Mouse (Mus musculus) C2C12 (cell line): Measurements from ENCODE around the gene Csf1. TPM values are rescaled to one million over a fixed set of nuclear protein-coding genes. Genes with fewer than 3 reads are reported as not detected.

Experiments
- H3K27me3 ChIP-seq: one replicate; pipeline ENCODE4 v1.6.1; 2011; ENCODE audit not compliant: control insufficient read depth, insufficient read depth, insufficient read length
- H3K36me3 ChIP-seq: one replicate; pipeline ENCODE4 v1.6.1; 2011; ENCODE audit not compliant: control insufficient read depth, insufficient read depth
- H3K4me3 ChIP-seq: one replicate; pipeline ENCODE4 v1.5.1; 2011; ENCODE audit warnings: mild to moderate bottlenecking, control low read depth; ENCODE audit not compliant: poor library complexity, insufficient read depth, severe bottlenecking
- H3K79me2 ChIP-seq: one replicate; pipeline ENCODE4 v1.6.1; 2011; ENCODE audit not compliant: control insufficient read depth, insufficient read depth
- H3K79me3 ChIP-seq: one replicate; pipeline ENCODE4 v1.6.1; 2011; ENCODE audit warnings: low read depth, control low read depth
- H3ac ChIP-seq: one replicate; pipeline ENCODE3; 2011; ENCODE audit warnings: low read depth; ENCODE audit not compliant: control insufficient read depth, insufficient read length
- CEBPB ChIP-seq: IDR thresholded peaks from one replicate; pipeline ENCODE4 v1.6.1; 2011; ENCODE audit warnings: low read depth, mild to moderate bottlenecking, control low read depth, moderate library complexity
- CTCF ChIP-seq: IDR thresholded peaks from one replicate; pipeline ENCODE4 v1.5.1; 2011; ENCODE audit not compliant: control insufficient read depth, insufficient read depth, insufficient read length
- FOSL1 ChIP-seq: IDR thresholded peaks from one replicate; pipeline ENCODE4 v1.8.0; 2011; ENCODE audit warnings: mild to moderate bottlenecking, low read length; ENCODE audit not compliant: poor library complexity, insufficient read depth, severe bottlenecking
- MAX ChIP-seq: IDR thresholded peaks from one replicate; pipeline ENCODE4 v1.6.1; 2011; ENCODE audit warnings: mild to moderate bottlenecking, control low read depth
- MYOD1 ChIP-seq: IDR thresholded peaks from one replicate; pipeline ENCODE4 v1.6.1; 2011; ENCODE audit warnings: low read depth; ENCODE audit not compliant: control insufficient read depth, insufficient read length
- MYOG ChIP-seq: IDR thresholded peaks from one replicate; pipeline ENCODE4 v1.6.1; 2011; ENCODE audit not compliant: control insufficient read depth, insufficient read length; ENCODE audit errors: extremely low read depth
- USF1 ChIP-seq: IDR thresholded peaks from one replicate; pipeline ENCODE4 v1.6.1; 2011; ENCODE audit warnings: low read depth, mild to moderate bottlenecking, control low read depth, moderate library complexity
- polyA plus RNA-seq: library from polyadenylated mRNA; unstranded; fragments of >200 nt; fragmentation: generic; extraction: Trizol; gene quantifications from one replicate; pipeline ENCODE4 v1.2.1, GENCODE M21; 2012; ENCODE audit warnings: missing spikeins

Gene Csf1
- polyA plus RNA-seq, 1 experiment: 169 TPM

GRCm38 (mm10) chr3:107786980-107787612 is 26.8 kb upstream of the Csf1 start:
- H3ac ChIP-seq: no peak overlapping the region
- no peaks in the 10 kb centered on the region for H3K79me2 ChIP-seq
- no peaks in the 10 kb centered on the region for H3K36me3 ChIP-seq
- TF ChIP-seq FOSL1 (no peak), MYOD1 (no peak), CTCF (no peak), MAX (no peak), CEBPB (no peak), USF1 (no peak), MYOG (no peak)
- H3K27me3 ChIP-seq: no peaks in the 10 kb centered on the region
- H3K79me3 ChIP-seq: no peaks in the 10 kb centered on the region
- no peak overlapping the region for H3K4me3 ChIP-seq

GRCm38 (mm10) chr3:107786344-107786743 is 26.1 kb upstream of the Csf1 start:
- TF ChIP-seq FOSL1 (no peak), MYOG (no peak), CTCF (no peak), USF1 (no peak), CEBPB (no peak), MAX (no peak), MYOD1 (no peak)
- Histone ChIP-seq H3K79me2 (no peaks in the 10 kb centered on the region), H3K36me3 (no peaks in the 10 kb centered on the region)

GRCm38 (mm10) chr3:107785546-107785945 is 25.3 kb upstream of the Csf1 start:
- H3K79me3 ChIP-seq: no peaks in the 10 kb centered on the region
- TF ChIP-seq MYOG: no peak
- TF ChIP-seq FOSL1: no peak
- TF ChIP-seq CEBPB: no peak
- TF ChIP-seq USF1: no peak
- no peak for TF ChIP-seq MAX
- TF ChIP-seq MYOD1: no peak
- no peak for TF ChIP-seq CTCF

More at GRCm38 (mm10) chr3:107786344-107786743, 26.1 kb upstream of the Csf1 start:
- no peak overlapping the region for H3K4me3 ChIP-seq
- H3ac ChIP-seq: no peak overlapping the region
- no peaks in the 10 kb centered on the region for H3K79me3 ChIP-seq
- H3K27me3 ChIP-seq: no peaks in the 10 kb centered on the region

GRCm38 (mm10) chr3:107783315-107783714 is 23.0 kb upstream of the Csf1 start:
- Histone ChIP-seq H3K79me2 (no peaks in the 10 kb centered on the region), H3K79me3 (no peaks in the 10 kb centered on the region), H3K36me3 (no peaks in the 10 kb centered on the region), H3ac (no peak overlapping the region), H3K4me3 (no peak overlapping the region), H3K27me3 (no peaks in the 10 kb centered on the region)
- TF ChIP-seq FOSL1: no peak
- no peak for TF ChIP-seq MYOG
- TF ChIP-seq MYOD1: no peak
- TF ChIP-seq USF1: no peak
- TF ChIP-seq CEBPB: no peak
- no peak for TF ChIP-seq MAX
- TF ChIP-seq CTCF: no peak

More at GRCm38 (mm10) chr3:107785546-107785945, 25.3 kb upstream of the Csf1 start:
- Histone ChIP-seq H3ac (no peak overlapping the region), H3K79me2 (no peaks in the 10 kb centered on the region), H3K27me3 (no peaks in the 10 kb centered on the region), H3K4me3 (no peak overlapping the region), H3K36me3 (no peaks in the 10 kb centered on the region)

- H3K4me3 ChIP-seq: no peak overlapping the region
- H3K79me2 ChIP-seq: no peaks in the 10 kb centered on the region
- TF ChIP-seq MAX: no peak
- no peak for TF ChIP-seq CTCF
- TF ChIP-seq FOSL1: no peak
- no peak for TF ChIP-seq MYOD1
- TF ChIP-seq USF1: no peak
- TF ChIP-seq MYOG: no peak
- no peak for TF ChIP-seq CEBPB
- no peaks in the 10 kb centered on the region for H3K79me3 ChIP-seq
- H3ac ChIP-seq: no peak overlapping the region
- H3K36me3 ChIP-seq: no peaks in the 10 kb centered on the region
- H3K27me3 ChIP-seq: no peaks in the 10 kb centered on the region
Observed at GRCm38 (mm10) chr3:107781304-107781703, 21.0 kb upstream of the Csf1 start.

- Histone ChIP-seq H3K36me3 (no peaks in the 10 kb centered on the region), H3K27me3 (no peaks in the 10 kb centered on the region), H3K4me3 (no peak overlapping the region), H3ac (no peak overlapping the region), H3K79me2 (no peaks in the 10 kb centered on the region), H3K79me3 (no peaks in the 10 kb centered on the region)
- TF ChIP-seq MYOD1 (no peak), CEBPB (no peak), USF1 (no peak), CTCF (no peak), MYOG (no peak), MAX (no peak), FOSL1 (no peak)
Observed at GRCm38 (mm10) chr3:107778016-107778415, 17.7 kb upstream of the Csf1 start.
